Mouse (Mus musculus) intestine, embryonic 16.5 days (tissue): ENCODE measurements at regions not wholly inside any gene's neighbourhood (a gene's known extent, or its start where the extent isn't known, plus 50 kb on each side); places are given as distances from the start of the nearest gene placed in this dataset.

Experiments
- ATAC-seq: fragments of 200-750 bp; cut with Nextera tagmentation; 2 replicates; pipeline ENCODE4 v1.8.0; 2017; ENCODE audit warnings: moderate TSS enrichment, moderate library complexity
- H3K27ac ChIP-seq: fragments of 300-500 bp; sonication (generic); 2 replicates; pipeline ENCODE4 v1.5.1; 2014; ENCODE audit warnings: mild to moderate bottlenecking, low read length
- H3K27me3 ChIP-seq: fragments of 300-500 bp; sonication (generic); replicated peaks from 2 replicates; pipeline ENCODE4 v1.6.1; 2014; ENCODE audit warnings: low read length, control low read depth, mixed read lengths; ENCODE audit not compliant: control insufficient read depth, insufficient read depth
- H3K36me3 ChIP-seq: fragments of 300-500 bp; sonication (generic); 2 replicates; pipeline ENCODE4 v1.6.1; 2014; ENCODE audit warnings: low read length, control low read depth; ENCODE audit not compliant: control insufficient read depth, insufficient read depth
- H3K4me1 ChIP-seq: fragments of 300-500 bp; sonication (generic); 2 replicates; pipeline ENCODE4 v1.6.1; 2014; ENCODE audit warnings: low read length, control low read depth, mixed read lengths; ENCODE audit not compliant: control insufficient read depth, insufficient read depth
- H3K4me2 ChIP-seq: fragments of 300-500 bp; sonication (generic); 2 replicates; pipeline ENCODE4 v1.6.1; 2014; ENCODE audit warnings: low read depth, low read length, control low read depth
- H3K4me3 ChIP-seq: fragments of 300-500 bp; sonication (generic); 2 replicates; pipeline ENCODE4 v1.5.1; 2014; ENCODE audit warnings: mild to moderate bottlenecking, low read length
- H3K9ac ChIP-seq: fragments of 300-500 bp; sonication (generic); 2 replicates; pipeline ENCODE4 v1.6.1; 2014; ENCODE audit warnings: low read depth, low read length
- H3K9me3 ChIP-seq: fragments of 300-500 bp; sonication (generic); 2 replicates; pipeline ENCODE4 v1.6.1; 2016; ENCODE audit warnings: low read length, control low read depth; ENCODE audit not compliant: control insufficient read depth
- WGBS: fragments of 180-500 bp; shearing (Covaris S2); extraction: QIAGEN DNeasy Blood & Tissue Kit; methylation state at CpG from one replicate; pipeline ENCODE4 v1.1.7; 2014; 5-methylcytosine and 5-hydroxymethylcytosine counted together

DNA sequence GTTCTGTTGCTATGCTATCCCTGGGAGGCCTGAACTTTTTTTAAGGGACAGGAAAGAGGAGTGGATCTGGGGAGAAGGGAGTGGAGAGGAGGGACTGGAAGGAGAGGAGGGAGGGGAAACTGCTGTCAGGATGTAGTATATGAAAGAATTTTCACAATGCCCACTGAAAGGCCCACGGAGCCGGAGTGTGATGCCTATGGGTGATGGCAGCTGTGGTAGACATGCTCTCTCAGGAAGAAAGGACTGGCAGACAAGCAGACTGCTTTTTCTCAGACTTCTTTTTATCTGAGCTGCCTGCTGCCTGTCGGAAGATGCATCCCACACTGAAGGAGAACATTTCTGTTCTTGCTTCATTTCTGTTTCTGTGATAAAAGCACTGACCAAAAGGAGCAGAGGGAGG lies 295.7 kb downstream of the Mex3b start:
- Histone ChIP-seq H3K9me3 (no peaks in the 10 kb centered on the region), H3K4me1 (no peaks in the 10 kb centered on the region), H3K27me3 (no peaks in the 10 kb centered on the region), H3K4me3 (no peak overlapping the region), H3K9ac (no peak overlapping the region), H3K27ac (no peak overlapping the region), H3K36me3 (no peaks in the 10 kb centered on the region), H3K4me2 (no peak overlapping the region)
- WGBS = 60% methylated on average over 3 of the region's 3 CpGs
- no peak for ATAC-seq

DNA sequence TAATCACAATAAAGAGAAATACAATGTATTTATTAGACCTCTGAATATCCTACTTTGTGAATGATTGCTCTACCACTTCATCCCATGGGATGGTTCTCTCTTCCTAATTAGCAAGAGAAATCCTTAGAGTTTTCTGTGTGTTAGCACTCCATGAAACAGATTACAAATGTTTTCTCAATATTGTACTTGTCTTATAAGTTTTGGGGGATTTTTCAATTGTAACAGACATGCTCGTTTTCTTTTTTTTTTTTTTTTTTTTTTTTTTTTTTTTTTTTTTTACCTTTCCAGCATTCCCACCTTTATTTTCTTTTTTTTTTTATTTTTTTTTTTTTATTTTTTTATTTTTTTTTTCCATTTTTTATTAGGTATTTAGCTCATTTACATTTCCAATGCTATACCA lies 312.3 kb downstream of the Mex3b start:
- H3K9me3 ChIP-seq = no peaks in the 10 kb centered on the region
- H3K27ac ChIP-seq = no peak overlapping the region
- no peak overlapping the region for H3K4me2 ChIP-seq
- 81% methylated on average over 1 of the region's 1 CpGs for WGBS
- H3K9ac ChIP-seq = no peak overlapping the region
- no peaks in the 10 kb centered on the region for H3K27me3 ChIP-seq
- H3K4me1 ChIP-seq = no peaks in the 10 kb centered on the region
- H3K36me3 ChIP-seq = no peaks in the 10 kb centered on the region
- no peak overlapping the region for H3K4me3 ChIP-seq
- ATAC-seq = no peak

DNA sequence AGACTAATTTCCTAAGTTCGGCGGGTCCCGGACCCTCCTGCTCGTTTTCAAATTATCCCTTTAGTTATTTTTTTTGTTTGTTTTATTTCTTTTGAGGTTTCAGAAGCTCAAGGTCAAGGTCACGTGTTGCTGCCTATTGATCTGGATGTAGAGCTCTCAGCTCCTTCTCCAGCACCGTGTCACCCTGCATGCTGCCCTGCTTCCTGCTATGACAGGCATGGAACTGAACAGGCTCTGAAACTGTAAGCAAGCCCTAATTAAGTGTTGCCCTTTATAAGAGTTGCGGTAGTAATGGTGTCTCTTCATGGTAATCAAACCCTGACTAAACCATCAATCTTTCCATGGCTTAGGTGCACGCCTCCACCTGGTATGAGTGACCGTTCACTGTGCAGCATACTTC lies 319.2 kb downstream of the Mex3b start:
- ATAC-seq = no peak
- no peaks in the 10 kb centered on the region for H3K27me3 ChIP-seq
- no peaks in the 10 kb centered on the region for H3K4me1 ChIP-seq
- no peaks in the 10 kb centered on the region for H3K36me3 ChIP-seq
- H3K9me3 ChIP-seq = no peaks in the 10 kb centered on the region
- H3K9ac ChIP-seq = no peak overlapping the region
- H3K4me2 ChIP-seq = no peak overlapping the region
- H3K27ac ChIP-seq = no peak overlapping the region
- no peak overlapping the region for H3K4me3 ChIP-seq
- 89% methylated on average over 9 of the region's 9 CpGs for WGBS

DNA sequence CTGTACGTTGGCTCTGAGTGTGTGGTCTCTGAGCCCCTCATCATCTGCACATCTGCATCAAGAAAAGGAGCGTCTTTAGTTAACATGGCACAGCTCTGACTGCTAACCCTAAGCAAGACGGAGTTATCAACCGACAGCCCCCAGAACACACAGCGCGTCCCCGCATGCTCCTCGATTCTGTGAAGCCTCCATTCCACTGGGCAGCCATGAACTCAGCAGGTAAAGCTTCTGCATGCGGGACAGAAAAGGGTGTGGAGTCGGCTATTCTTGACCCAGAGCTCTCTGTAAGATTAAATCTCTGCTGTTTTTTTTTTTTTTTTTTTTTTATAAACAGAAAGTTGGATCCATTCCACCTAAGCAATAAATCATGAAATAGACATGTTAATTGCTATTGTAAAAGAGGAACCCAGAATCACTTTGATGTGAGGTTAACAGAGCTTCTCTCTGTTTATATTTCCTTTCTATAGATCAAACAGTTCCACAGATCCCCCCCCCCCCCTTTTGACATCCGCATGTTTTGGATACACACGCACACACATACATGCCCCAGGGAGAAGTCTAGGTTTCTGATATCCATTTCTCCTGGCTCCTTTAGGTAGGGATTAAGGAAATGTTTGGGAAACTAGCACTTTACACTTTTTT lies 328.9 kb downstream of the Mex3b start:
- no peak overlapping the region for H3K27ac ChIP-seq
- no peak overlapping the region for H3K4me2 ChIP-seq
- no peaks in the 10 kb centered on the region for H3K36me3 ChIP-seq
- H3K9ac ChIP-seq = no peak overlapping the region
- H3K27me3 ChIP-seq = no peaks in the 10 kb centered on the region
- 41% methylated on average over 12 of the region's 12 CpGs for WGBS
- H3K4me3 ChIP-seq = no peak overlapping the region
- peaks cover 9% of the 10 kb centered on the region for H3K4me1 ChIP-seq
- peak; percentile 79 for ATAC-seq
- H3K9me3 ChIP-seq = no peaks in the 10 kb centered on the region

DNA sequence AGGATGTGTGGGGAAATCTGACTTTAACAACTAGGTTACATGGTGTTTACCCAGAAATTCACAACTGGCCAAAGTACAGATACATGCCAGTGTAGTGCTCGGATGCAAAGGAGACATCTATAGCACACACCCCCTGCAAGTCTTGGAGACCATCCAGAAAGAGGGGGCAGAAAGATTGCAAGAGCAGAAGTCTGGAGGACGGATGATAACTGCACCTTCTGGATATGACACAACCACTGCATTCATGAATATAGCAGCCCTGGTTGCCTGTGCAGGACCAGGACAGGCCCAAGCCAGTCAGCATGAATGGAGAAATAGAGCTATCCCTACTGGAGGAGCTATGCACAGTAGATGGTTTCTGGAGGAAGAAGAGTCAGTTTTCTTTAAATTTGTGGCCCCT lies 330.4 kb downstream of the Mex3b start:
- no peaks in the 10 kb centered on the region for H3K27me3 ChIP-seq
- H3K4me1 ChIP-seq = peaks cover 17% of the 10 kb centered on the region
- 57% methylated on average over 2 of the region's 2 CpGs for WGBS
- no peak overlapping the region for H3K4me3 ChIP-seq
- H3K27ac ChIP-seq = no peak overlapping the region
- no peaks in the 10 kb centered on the region for H3K9me3 ChIP-seq
- no peaks in the 10 kb centered on the region for H3K36me3 ChIP-seq
- H3K9ac ChIP-seq = no peak overlapping the region
- no peak overlapping the region for H3K4me2 ChIP-seq
- no peak for ATAC-seq

DNA sequence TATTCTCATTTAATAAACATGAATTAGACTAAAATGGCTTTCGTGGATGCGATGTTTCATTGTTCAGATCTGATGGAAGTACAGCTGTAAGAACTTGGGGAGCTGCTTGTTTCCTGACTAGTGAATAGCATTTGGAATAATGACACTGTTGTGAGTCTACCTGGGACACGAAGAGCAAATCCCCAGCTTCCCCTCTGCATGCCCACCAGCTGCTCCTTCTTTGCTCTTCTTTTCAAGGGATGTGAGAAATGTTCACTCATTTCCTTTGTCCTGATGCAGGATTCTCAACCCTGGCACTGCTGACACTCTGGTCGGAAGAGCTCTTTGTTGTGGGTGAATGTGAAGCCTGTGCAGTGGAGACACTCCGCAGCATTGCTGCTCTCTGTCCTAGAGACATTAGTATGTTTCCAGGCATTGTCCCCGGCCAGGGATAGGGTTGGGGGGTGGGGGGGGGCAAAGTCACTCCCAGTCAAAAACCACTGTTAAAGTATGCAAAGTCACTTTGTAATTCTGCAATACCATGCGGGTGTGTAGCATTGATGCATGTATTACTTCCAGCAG lies 334.1 kb downstream of the Mex3b start:
- H3K9me3 ChIP-seq = no peaks in the 10 kb centered on the region
- H3K36me3 ChIP-seq = no peaks in the 10 kb centered on the region
- WGBS = 55% methylated on average over 7 of the region's 7 CpGs
- H3K27me3 ChIP-seq = no peaks in the 10 kb centered on the region
- ATAC-seq = no peak
- no peak overlapping the region for H3K9ac ChIP-seq
- H3K4me3 ChIP-seq = no peak overlapping the region
- peaks cover 14% of the 10 kb centered on the region for H3K4me1 ChIP-seq
- no peak overlapping the region for H3K27ac ChIP-seq
- H3K4me2 ChIP-seq = no peak overlapping the region

DNA sequence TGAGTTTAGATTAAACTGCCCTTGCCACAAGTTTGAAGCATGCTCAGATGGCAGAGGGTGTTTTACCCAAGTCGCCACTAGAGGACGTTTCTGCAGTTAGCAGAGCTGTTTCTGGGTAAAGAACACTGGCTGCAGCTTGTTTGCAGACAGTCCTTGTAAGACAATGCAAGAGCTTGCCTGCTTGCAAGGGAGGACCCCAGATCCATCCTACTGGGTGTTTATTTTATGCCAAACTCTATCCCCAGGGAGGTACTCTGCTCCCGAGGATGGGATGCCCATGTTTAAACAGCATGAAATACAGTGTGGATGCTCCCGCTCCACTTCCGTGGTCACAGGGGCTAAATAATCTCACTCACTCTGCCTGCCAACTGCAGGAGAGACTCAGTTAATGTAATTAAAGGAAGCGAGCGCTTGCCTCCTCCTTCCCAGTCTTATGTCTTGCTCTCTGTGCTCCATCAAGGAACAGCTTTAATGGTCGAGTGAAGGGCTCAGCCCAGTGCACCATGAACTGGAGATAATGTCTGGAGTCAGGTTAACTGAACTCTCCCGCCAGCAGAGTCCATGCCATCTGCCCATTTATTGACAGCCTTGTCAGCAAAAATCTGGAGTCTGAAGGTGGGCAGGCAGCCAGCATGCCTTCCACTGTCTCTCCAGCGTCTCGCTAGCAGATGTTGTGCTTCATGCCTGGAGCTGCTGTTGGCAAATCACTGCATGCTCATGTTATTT lies 334.8 kb downstream of the Mex3b start:
- 0 out of 2 replicates have a peak overlapping the region, but pooled peaks have one; percentile 21 for H3K9ac ChIP-seq
- no peaks in the 10 kb centered on the region for H3K36me3 ChIP-seq
- WGBS = 13% methylated on average over 11 of the region's 11 CpGs
- H3K4me3 ChIP-seq = no peak overlapping the region
- no peaks in the 10 kb centered on the region for H3K9me3 ChIP-seq
- peak overlapping the region; percentile 26 for H3K27ac ChIP-seq
- peaks cover 8% of the 10 kb centered on the region; the same call in 1 of the 2 replicates for H3K4me1 ChIP-seq
- peak; percentile 55 for ATAC-seq
- H3K27me3 ChIP-seq = no peaks in the 10 kb centered on the region
- H3K4me2 ChIP-seq = peak overlapping the region; percentile 24

DNA sequence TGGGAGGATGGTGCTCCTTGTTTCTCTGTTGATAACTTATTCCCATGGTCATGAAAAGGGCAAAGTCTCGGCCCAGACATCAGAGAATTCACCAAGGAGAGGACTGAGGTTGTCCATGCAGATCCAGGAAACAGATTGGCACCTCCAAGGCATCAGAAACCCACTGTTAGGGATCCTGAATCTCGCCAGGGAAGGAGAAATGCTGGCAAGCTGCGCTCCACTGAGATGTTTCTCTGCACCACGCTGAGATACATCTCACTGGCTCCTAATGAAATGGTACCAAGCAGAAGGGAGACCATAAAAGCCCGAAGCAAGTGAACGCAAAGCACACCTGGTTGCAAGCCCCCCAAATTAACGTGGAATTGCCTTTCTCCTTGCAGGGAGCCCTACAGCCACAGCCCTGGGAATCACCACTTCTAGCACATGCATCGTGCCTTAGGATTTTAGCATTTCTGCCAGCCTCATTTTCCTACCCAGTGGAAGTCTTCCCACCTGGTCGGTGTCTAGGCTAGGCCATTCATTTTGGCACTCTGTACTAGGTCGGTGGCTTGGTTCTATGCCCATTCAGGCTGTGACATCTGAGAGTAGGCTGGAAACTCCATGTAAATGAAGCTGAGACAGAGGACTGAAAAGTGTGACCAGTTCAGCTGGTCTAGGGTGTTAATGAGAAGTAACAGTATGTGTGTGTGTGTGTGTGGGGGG lies 336.3 kb downstream of the Mex3b start:
- H3K27me3 ChIP-seq = no peaks in the 10 kb centered on the region
- H3K27ac ChIP-seq = no peak overlapping the region
- no peak overlapping the region for H3K4me2 ChIP-seq
- no peaks in the 10 kb centered on the region for H3K9me3 ChIP-seq
- no peak overlapping the region for H3K9ac ChIP-seq
- H3K4me3 ChIP-seq = no peak overlapping the region
- no peaks in the 10 kb centered on the region for H3K36me3 ChIP-seq
- H3K4me1 ChIP-seq = peaks cover 8% of the 10 kb centered on the region; the same call in 1 of the 2 replicates
- WGBS = 79% methylated on average over 10 of the region's 10 CpGs
- no peak for ATAC-seq

DNA sequence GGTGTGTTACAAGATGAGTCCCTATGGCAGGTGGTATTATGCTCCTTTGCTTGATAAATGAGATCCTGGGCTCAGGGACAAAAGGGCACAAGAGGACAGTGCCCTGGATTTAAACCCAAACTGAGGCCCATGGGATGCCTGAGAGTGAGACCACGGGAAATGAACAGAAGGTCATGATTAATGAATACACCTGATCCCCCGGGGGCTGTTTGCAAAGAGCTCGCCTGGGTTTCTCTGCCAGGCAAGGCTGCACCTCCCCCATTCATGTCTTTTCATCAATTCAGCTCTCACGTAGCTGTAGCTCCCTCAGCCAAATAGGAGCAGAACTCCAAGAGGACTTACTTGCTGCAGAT lies 336.9 kb downstream of the Mex3b start:
- Histone ChIP-seq H3K27ac (no peak overlapping the region), H3K4me3 (no peak overlapping the region), H3K4me2 (no peak overlapping the region), H3K9me3 (no peaks in the 10 kb centered on the region), H3K4me1 (peaks cover 8% of the 10 kb centered on the region; the same call in 1 of the 2 replicates), H3K27me3 (no peaks in the 10 kb centered on the region), H3K36me3 (no peaks in the 10 kb centered on the region), H3K9ac (no peak overlapping the region)
- WGBS = 41% methylated on average over 4 of the region's 4 CpGs
- ATAC-seq = no peak
